Mouse (Mus musculus): ENCODE data around the gene Ctns.
A peak's percentile ranks its signal among the peaks of the same experiment; 100 is the strongest.

Ctns gene

GRCm38 (mm10) chr11:73187231-73187630, 11.6 kb downstream of the Ctns start:
- DNase-seq: peak; percentile 70

- no peak for DNase-seq
Measured at GRCm38 (mm10) chr11:73185872-73186615, 12.8 kb downstream of the Ctns start.

GRCm38 (mm10) chr11:73177895-73178294, 20.9 kb downstream of the Ctns start:
- peak; percentile 49 for DNase-seq

- DNase-seq: peak; percentile 83
Measured at GRCm38 (mm10) chr11:73177509-73177875, 21.4 kb downstream of the Ctns start.

- peak; percentile 97 for DNase-seq
Measured at GRCm38 (mm10) chr11:73176608-73177508, 22.0 kb downstream of the Ctns start, which contains the start of the genes Emc6 and Tax1bp3. Gene Emc6 (minus strand): TSS chr11:73177037. Gene Tax1bp3 (plus strand): TSS chr11:73177083.

- DNase-seq: no peak
Measured at GRCm38 (mm10) chr11:73176186-73176585, 22.7 kb downstream of the Ctns start.

- peak; percentile 96 for DNase-seq
Measured at GRCm38 (mm10) chr11:73175612-73176011, 23.2 kb downstream of the Ctns start.

- DNase-seq: peak; percentile 93
Measured at GRCm38 (mm10) chr11:73172186-73172585, 26.7 kb downstream of the Ctns start.

- peak; percentile 64 for DNase-seq
Measured at GRCm38 (mm10) chr11:73169231-73169630, 29.6 kb downstream of the Ctns start.

- no peak for DNase-seq
Measured at GRCm38 (mm10) chr11:73168576-73168975, 30.3 kb downstream of the Ctns start.

GRCm38 (mm10) chr11:73168071-73168470, 30.8 kb downstream of the Ctns start:
- DNase-seq: peak; percentile 77

- peak; percentile 37 for DNase-seq
Measured at GRCm38 (mm10) chr11:73162284-73162683, 36.6 kb downstream of the Ctns start.

GRCm38 (mm10) chr11:73161616-73162015, 37.2 kb downstream of the Ctns start:
- DNase-seq: no peak

- peak; percentile 74 for DNase-seq
Measured at GRCm38 (mm10) chr11:73160811-73161200, 38.0 kb downstream of the Ctns start.

- DNase-seq: peak; percentile 58
Measured at GRCm38 (mm10) chr11:73159957-73160810, 38.7 kb downstream of the Ctns start, which contains the start of gene P2rx5. Gene P2rx5 (plus strand): TSS chr11:73160421.

- no peak for DNase-seq
Measured at GRCm38 (mm10) chr11:73155071-73155470, 43.8 kb downstream of the Ctns start.

- no peak for DNase-seq
Measured at GRCm38 (mm10) chr11:73148209-73148608, 50.6 kb downstream of the Ctns start.

GRCm38 (mm10) chr11:73146975-73147365, 51.9 kb downstream of the Ctns start:
- DNase-seq: no peak

GRCm38 (mm10) chr11:73146026-73146974, 52.5 kb downstream of the Ctns start:
- peak; percentile 63 for DNase-seq

GRCm38 (mm10) chr11:73144261-73144681, 54.6 kb downstream of the Ctns start:
- DNase-seq: peak; percentile 87

Data from kidney, adult 11 months (tissue).